Mouse (Mus musculus): ENCODE measurements at regions not wholly inside any gene's neighbourhood (a gene's known extent, or its start where the extent isn't known, plus 50 kb on each side); places are given as distances from the start of the nearest gene placed in this dataset.

- no peak for DNase-seq (ENCODE audit: low read depth, low spot score)
Observed at GRCm38 (mm10) chr1:114835926-114836325, 848.6 kb upstream of the Cntnap5a start.

GRCm38 (mm10) chr1:114849671-114850070, 834.9 kb upstream of the Cntnap5a start:
- peak; percentile 95 for DNase-seq (ENCODE audit: low read depth, low spot score)

- DNase-seq (ENCODE audit: low read depth, low spot score): no peak
Observed at GRCm38 (mm10) chr1:114860983-114861382, 823.6 kb upstream of the Cntnap5a start.

- no peak for DNase-seq (ENCODE audit: low read depth, low spot score)
Observed at GRCm38 (mm10) chr1:114862927-114863326, 821.6 kb upstream of the Cntnap5a start.

GRCm38 (mm10) chr1:114875791-114876190, 808.8 kb upstream of the Cntnap5a start:
- DNase-seq (ENCODE audit: low read depth, low spot score): no peak

Data from ZHBTc4 (cell line).